Mouse (Mus musculus) urinary bladder, postnatal 14 days (tissue): ENCODE results near the gene Rnf222.

ENCODE experiments used
- DNase-seq: peaks from one replicate; pipeline ENCODE4 v3.0.0; 2021; ENCODE audit warnings: low spot score

The Rnf222 gene

DNA sequence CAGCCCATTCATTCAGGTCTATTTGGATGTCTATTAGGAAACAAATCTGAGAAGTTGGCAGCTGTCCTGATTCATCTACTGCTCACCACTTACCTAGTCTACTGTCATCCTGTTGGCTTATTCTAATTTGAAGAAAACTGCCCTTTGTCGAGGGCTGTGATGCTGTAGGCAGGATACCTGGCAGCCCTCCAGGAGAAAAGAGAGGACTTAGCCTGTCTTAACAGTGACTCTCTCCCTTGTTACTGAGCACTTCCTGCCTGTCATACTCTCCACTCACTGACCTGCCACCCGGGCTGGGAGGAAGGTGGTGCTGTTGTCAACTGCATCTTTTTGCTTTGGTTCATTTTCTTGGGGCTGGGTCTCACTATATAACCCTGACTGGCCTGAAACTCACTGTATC is 2.3 kb downstream of the Rnf222 start:
- no peak for DNase-seq

DNA sequence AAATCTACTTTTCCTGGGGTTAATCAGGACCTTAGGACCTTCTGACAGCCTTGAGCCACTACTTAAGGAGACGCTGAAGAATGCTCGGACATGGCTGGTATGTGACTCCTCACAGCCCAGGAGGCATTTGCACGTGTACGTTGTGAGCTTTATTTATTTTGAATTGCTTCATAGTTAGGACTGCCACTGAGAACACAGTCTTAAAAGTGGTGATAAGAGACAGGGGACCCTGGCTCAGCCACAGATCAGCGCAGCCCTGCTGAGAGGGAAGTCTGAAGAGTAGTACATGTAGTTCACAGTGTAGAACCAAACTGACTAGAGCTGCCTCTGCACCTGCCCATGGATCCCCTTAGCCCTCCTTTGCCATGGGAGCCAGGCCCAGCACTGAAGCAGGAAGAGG is 3.5 kb downstream of the Rnf222 start:
- DNase-seq, result no peak

DNA sequence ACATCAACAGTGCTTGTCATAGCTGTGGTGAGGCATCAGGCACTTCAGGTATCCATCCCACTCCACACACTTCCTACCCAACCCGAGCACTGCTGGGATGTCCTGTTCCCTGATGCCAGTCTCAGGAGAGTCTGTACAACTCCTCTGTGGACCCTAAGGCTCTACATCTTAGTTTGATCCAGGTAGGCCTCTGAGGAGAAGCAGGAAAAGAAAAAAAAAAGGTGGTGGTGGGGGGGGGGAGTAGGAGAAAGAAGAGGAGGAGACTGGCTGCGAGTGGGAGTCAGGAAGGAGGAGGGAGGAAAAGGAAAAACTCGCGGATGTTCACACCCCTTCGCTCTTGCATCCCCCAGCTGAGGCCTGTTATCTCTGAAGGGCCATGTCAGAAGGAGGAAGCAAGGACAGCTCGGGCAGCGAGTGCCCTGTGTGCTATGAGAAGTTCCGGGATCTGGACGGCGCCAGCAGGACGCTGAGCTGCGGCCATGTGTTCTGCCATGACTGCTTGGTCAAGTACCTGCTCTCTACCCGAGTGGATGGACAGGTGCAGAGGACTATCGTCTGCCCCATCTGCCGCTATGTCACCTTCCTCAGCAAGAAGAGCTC is 4.0 kb downstream of the Rnf222 start:
- no peak for DNase-seq

GRCm38 (mm10) chr11:68893911-68894464 is 5.6 kb downstream of the Rnf222 start:
- no peak for DNase-seq

- no peak for DNase-seq
Measured at GRCm38 (mm10) chr11:68896247-68896646, 7.9 kb downstream of the Rnf222 start.

GRCm38 (mm10) chr11:68897120-68897519 is 8.8 kb downstream of the Rnf222 start:
- peak; percentile 24 for DNase-seq

DNA sequence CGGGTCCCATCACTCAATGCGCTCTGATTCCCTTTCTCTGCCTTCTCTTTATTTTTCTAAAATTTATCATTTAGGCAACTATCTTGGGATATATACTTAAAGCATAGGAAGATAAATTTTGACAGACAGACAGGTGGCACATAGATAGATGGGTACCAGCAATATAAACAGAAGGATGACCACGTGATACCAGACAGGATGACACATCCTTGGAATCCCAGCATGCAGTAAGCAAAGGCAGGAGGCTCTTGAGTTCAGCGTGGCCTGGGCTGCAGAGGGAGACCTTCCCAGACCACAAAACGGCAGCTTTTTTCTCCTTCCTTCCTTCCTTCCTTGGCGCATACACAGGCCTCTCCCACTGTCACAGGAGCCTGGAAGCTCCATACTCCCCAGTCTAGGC is 9.5 kb downstream of the Rnf222 start:
- no peak for DNase-seq

DNA sequence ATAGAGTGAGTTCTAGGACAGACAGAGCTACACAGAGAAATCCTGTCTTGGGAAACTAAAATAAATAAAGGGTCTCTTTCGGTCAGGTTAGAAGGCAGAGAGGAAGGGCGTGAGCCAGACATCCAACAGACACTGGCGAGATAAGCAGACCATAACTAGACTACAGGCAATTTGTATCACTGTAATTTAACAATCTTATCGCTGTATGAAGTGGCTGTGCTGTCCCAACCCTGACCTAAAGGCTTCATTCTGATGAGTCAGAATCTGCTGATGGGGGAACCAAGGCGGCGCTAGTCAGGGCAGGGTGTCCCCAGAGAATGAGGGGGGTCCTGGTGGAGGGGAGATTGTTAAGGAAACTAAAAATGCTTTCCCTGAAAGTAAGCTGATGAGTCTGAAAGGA is 10.4 kb downstream of the Rnf222 start:
- no peak for DNase-seq

- DNase-seq, result no peak
Measured at GRCm38 (mm10) chr11:68899815-68900214, 11.5 kb downstream of the Rnf222 start.

DNA sequence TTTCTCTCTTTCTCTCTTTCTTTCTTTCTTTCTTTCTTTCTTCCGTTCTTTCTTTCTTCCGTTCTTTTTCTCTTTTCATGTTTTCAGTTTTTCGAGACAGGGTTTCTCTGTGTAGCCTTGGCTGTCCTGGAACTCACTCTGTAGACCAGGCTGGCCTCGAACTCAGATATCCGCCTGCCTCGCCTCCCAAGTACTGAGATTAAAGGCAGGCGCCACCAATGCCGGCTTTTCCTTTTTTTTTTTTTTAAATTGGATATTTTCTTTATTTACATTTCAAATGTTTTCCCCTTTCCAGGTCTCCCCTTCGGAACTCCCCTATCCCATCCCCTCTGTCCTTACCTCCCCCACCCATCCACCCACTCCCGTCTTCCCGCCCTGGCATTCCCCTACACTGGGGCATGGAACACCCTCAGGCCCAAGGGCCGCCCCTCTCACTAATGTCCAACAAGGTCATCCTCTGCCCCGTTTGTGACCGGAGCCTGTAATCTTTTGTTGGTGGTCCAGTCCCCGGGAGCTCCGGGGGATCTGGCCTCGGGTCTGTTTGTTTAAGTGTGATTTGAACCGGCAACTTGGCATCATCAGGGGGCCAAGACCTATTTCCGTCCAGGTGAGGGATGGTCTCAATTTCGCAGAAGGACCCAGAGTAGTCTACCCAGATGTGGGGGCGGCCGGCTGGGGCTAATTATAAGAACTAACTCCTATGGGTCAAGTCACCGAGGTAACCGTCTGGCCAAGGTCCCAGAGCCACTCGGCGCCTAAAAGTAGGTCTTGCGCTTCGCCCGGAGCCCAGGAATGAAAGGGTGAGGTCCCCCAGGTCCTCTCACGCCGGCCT is 12.4 kb downstream of the Rnf222 start:
- DNase-seq, result no peak

- DNase-seq, result peak; percentile 99
Measured at GRCm38 (mm10) chr11:68901351-68902046, 13.1 kb downstream of the Rnf222 start, which contains the start of gene Rpl26. Gene Rpl26, plus strand, starts transcription at chr11:68901583.

DNA sequence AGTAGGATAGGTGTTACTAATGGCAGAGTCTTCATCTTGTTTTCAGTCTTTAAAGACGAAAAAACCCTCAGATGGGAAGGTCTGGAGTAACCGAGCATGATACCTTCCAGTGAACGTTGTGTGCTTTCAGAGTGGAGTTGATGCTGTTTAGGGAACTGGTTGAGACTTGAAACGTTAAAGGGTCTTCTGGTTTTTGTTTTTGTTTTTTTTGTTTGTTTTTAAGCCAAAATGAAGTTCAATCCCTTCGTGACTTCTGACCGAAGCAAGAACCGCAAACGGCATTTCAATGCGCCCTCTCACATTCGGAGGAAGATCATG is 13.7 kb downstream of the Rnf222 start:
- DNase-seq, result no peak

DNA sequence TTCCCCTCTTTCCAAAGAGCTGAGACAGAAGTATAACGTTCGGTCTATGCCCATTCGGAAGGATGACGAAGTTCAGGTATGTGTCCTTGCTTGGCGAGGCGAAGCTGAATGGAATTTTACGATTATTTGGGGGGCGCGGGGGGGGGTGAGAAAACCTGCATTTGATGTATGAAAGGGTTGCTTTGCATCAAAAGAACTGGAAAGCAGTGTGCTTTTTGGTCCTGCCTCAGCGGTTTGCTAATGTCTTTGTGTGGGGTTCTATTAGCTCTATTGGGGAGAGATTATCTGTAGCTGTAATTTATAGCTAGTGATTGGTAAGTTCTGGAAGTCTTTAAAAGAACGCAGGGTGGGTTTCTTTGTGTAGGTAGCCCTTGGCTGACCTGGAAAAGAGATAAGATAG is 14.0 kb downstream of the Rnf222 start:
- DNase-seq, result no peak

DNA sequence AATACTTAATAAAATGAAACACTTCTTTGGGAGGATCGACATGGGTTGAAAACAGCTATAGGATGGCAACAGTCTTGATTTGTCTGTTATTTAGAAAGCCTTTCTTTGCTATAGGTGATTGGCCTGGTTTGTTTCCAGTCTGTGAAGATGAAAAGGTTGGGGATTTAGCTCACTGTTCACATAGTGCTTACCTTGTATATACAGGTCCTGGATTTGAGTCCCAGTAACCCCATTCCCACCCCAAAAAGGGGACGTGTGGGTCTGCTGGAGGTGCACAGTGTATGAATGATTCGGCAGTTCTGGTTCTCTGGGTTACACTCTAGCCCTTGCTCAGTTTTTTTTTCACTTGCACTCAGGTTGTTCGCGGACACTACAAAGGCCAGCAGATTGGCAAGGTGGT is 14.5 kb downstream of the Rnf222 start:
- DNase-seq, result no peak

DNA sequence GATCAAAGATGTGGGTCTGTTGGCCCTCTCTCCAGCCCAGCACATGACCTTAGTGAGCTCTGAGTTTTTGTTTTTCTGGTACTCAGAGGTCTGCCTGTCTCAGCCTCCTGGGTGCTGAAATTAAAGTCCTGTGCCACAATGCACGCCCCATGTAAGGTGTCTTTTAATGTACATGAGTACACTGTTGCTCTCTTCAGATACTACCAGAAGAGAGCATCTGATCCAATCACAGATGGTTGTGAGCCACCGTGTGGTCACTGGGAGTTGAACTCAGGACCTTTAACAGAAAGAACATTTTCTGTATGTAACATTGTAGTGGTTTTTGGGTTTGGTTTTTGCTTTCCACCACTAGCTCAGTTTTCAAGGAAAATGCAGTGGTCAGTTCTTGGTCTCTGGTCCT is 15.4 kb downstream of the Rnf222 start:
- no peak for DNase-seq

- peak; percentile 77 for DNase-seq
Measured at GRCm38 (mm10) chr11:68904375-68905137, 16.2 kb downstream of the Rnf222 start.

DNA sequence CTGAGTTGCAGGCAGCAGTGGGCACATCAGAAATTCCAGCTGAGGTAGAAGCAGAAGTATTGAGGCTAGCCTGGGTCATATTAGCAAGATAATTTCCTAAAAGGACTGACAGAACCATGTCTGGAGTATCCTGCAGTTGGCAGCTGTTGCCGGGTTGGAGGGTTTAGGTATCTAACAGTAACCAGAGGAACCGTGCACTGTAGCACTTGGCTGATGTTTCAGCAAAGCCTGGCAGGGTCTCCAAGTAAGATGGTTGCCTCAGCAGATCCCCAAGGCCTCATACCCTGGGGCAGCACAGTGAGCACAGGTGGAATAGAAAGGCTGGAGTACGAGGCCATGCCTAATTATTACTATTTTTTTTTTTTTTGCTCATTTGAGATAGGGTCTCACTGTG is 16.8 kb downstream of the Rnf222 start:
- DNase-seq, result no peak

- DNase-seq, result no peak
Measured at GRCm38 (mm10) chr11:68905665-68906460, 17.5 kb downstream of the Rnf222 start.

DNA sequence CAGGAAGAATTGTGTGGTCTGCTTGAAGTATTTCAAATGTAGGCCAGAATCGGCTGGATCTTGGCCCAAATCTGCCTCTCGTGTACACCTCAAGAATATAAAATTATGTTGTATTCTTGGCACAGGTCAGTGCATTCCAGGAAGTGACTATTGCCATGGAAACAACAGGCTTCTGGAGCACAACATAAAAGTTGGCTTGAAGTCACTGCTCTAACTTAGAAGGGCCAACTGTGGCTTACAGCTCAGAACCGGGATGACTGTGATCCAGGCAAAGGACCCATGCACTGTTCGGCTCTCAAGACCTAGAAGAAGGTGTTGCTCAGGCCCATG is 18.1 kb downstream of the Rnf222 start:
- no peak for DNase-seq

GRCm38 (mm10) chr11:68907251-68907650 is 18.9 kb downstream of the Rnf222 start:
- no peak for DNase-seq

- no peak for DNase-seq
Measured at GRCm38 (mm10) chr11:68908846-68909503, 20.6 kb downstream of the Rnf222 start.
